9 mouse cellular contexts compared by ENCODE assay signal in the genomic region with DNA sequence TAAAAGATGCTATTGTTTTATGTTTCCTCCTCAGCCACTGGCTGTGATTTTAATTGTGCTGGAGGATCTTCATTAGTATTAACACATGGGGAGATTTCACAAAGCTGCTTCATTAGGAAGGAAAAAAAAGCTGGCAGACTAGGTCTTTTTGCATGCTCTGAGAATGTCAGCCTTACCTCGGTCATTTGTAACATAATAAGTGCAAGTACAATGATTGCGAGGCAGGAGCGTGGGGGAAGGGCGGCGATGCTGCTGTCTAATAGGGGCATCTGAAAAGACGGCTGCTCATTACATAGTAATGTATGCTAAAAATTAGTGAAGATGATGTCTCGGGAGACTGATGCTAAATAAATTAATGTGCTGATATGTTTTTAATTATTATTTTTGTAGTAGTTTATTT.
A peak's percentile ranks its signal among the peaks of the same experiment; 100 is the strongest.
DNase-seq lines count a peak whose midpoint lies in the region; ATAC-seq and TF ChIP-seq lines count a peak whose summit lies in the region.
"Had no signal": no experiment of that assay in that cellular context is flagged by ENCODE, and none has a peak within 500 bp of the region (broad histone marks: within the 10 kb centered on the region; RNA-seq: fewer than 3 reads in every experiment).

No protein-coding gene starts in this region.

- peaks cover 2% of the 10 kb centered on the region; the same call in 1 of the 2 replicates for H3K79me2 ChIP-seq in heart, adult 2 months (replicated peaks; ENCODE audit: control insufficient read depth, insufficient read depth, low read length)

- peak overlapping the region; percentile 99; the same call in 1 of the 2 replicates for H3K27ac ChIP-seq in heart, adult 2 months
- H3K27ac ChIP-seq in heart, postnatal 0 days (ENCODE audit: low read depth), result no peak overlapping the region
- H3K27ac ChIP-seq in liver, embryonic 12.5 days, result no peak overlapping the region

- intact Hi-C loops in heart, adult 2 months (cut with DNase I), result loop anchor here (5.0 to 10.0 kb wide), 2 partner anchors 160 to 512 kb away; partner anchors contain the start of gene Tanc1

- DNase-seq in heart, adult 2 months, result no peak
- no peak for DNase-seq in heart, adult 8-10 months (ENCODE audit: low spot score)
- DNase-seq in embryo, embryonic 10 days (ENCODE audit: low spot score), result peak; percentile 78
- no peak for DNase-seq in heart, postnatal 0 days (ENCODE audit: low spot score)
- no peak for DNase-seq in lung, adult 18-20 months
- DNase-seq in spleen, adult 12 weeks (ENCODE audit: low spot score), result no peak

- no peaks in the 10 kb centered on the region for H3K9me3 ChIP-seq in heart, postnatal 0 days (replicated peaks; ENCODE audit: control insufficient read depth, low read length)
- no peaks in the 10 kb centered on the region for H3K9me3 ChIP-seq in liver, embryonic 12.5 days (replicated peaks)
- H3K9me3 ChIP-seq: G1E had no signal

- WGBS in heart, adult 2 months, result 48% methylated on average over 7 of the region's 7 CpGs
- WGBS in heart, postnatal 0 days, result 30% methylated on average over 7 of the region's 7 CpGs
- WGBS in liver, embryonic 12.5 days (ENCODE audit: insufficient replicate concordance), result 59% methylated on average over 7 of the region's 7 CpGs

- peak overlapping the region; percentile 71 for H3K4me2 ChIP-seq in heart, postnatal 0 days (ENCODE audit: low read depth, low read length)
- H3K4me2 ChIP-seq in liver, embryonic 12.5 days, result peak overlapping the region; percentile 78

- TF ChIP-seq EP300 in heart, adult 2 months (IDR thresholded peaks at IDR 0.05; ENCODE audit: insufficient read depth, low read depth, low read length), result no peak
- no peak for TF ChIP-seq EP300 in heart, postnatal 0 days (IDR thresholded peaks at IDR 0.05; ENCODE audit: low read depth)

- H3K36me3 ChIP-seq in heart, adult 2 months (ENCODE audit: control insufficient read depth, insufficient read depth, low read length), result peaks cover 5% of the 10 kb centered on the region
- H3K36me3 ChIP-seq in heart, postnatal 0 days (replicated peaks; ENCODE audit: control insufficient read depth, insufficient read depth, low read length), result no peaks in the 10 kb centered on the region
- H3K36me3 ChIP-seq in liver, embryonic 12.5 days, result no peaks in the 10 kb centered on the region
- H3K36me3 ChIP-seq: G1E had no signal

- H3K9ac ChIP-seq in heart, adult 2 months (ENCODE audit: low read depth, low read length), result no peak overlapping the region; the same call in 1 of the 2 replicates
- no peak overlapping the region for H3K9ac ChIP-seq in heart, postnatal 0 days (replicated peaks; ENCODE audit: low read depth, low read length)
- H3K9ac ChIP-seq in liver, embryonic 12.5 days, result no peak overlapping the region

- TF ChIP-seq CTCF in heart, adult 2 months (IDR thresholded peaks at IDR 0.05), result no peak
- TF ChIP-seq CTCF in heart, postnatal 0 days (IDR thresholded peaks at IDR 0.05; ENCODE audit: low read depth), result no peak

- H3K4me1 ChIP-seq in heart, adult 2 months (ENCODE audit: control insufficient read depth, insufficient read depth, low read length), result peaks cover 4% of the 10 kb centered on the region
- H3K4me1 ChIP-seq in heart, postnatal 0 days (ENCODE audit: control insufficient read depth, insufficient read depth), result peaks cover 16% of the 10 kb centered on the region; the same call in 1 of the 2 replicates
- H3K4me1 ChIP-seq in liver, embryonic 12.5 days, result peaks cover 23% of the 10 kb centered on the region

- TF ChIP-seq POLR2A in heart, adult 2 months (IDR thresholded peaks at IDR 0.05; ENCODE audit: insufficient read depth, low read depth, low read length), result no peak

- no peak for ATAC-seq in heart, postnatal 0 days (ENCODE audit: insufficient read depth, low read depth)
- ATAC-seq in liver, embryonic 12.5 days, result no peak
- ATAC-seq in monocyte, adult 5-6 weeks (replicated peaks; ENCODE audit: insufficient number of reproducible peaks, low FRiP score, low TSS enrichment, poor library complexity, severe bottlenecking), result no peak

- no peaks in the 10 kb centered on the region for H3K27me3 ChIP-seq in heart, adult 2 months (ENCODE audit: control insufficient read depth, insufficient read depth, low read length)
- H3K27me3 ChIP-seq in heart, postnatal 0 days (ENCODE audit: control insufficient read depth, insufficient read depth, low read length), result no peaks in the 10 kb centered on the region
- no peaks in the 10 kb centered on the region for H3K27me3 ChIP-seq in liver, embryonic 12.5 days (replicated peaks)

- H3K4me3 ChIP-seq in heart, adult 2 months, result no peak overlapping the region
- H3K4me3 ChIP-seq in heart, postnatal 0 days (ENCODE audit: low read depth, low read length), result peak overlapping the region; percentile 92; the same call in 1 of the 2 replicates
- H3K4me3 ChIP-seq in liver, embryonic 12.5 days, result no peak overlapping the region
